10 mouse cellular contexts compared by ENCODE assay signal in the genomic region with DNA sequence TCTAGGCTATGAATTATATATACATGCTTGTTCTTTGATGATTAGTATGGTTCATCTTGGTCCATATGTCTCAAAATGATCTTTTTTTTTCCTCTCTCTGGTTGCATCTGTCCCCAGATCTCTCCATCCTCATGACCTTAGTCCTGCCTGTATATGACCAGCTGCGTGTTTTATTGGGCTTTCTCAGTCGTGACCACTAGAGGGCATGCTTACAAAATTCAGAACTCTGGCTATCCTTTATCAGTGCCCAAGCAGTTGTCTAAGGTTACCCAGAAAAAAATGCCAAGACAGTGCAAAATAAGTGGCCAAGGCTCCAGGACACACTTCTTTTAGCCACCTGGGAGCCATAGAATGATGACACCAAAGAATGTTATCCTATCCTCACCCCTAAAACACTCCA. TPM values are rescaled to one million over a fixed set of nuclear protein-coding genes. Genes with fewer than 3 reads are reported as not detected.
DNase-seq lines count a peak whose midpoint lies in the region; ATAC-seq and TF ChIP-seq lines count a peak whose summit lies in the region.
"Had no signal": no experiment of that assay in that cellular context is flagged by ENCODE, and none has a peak within 500 bp of the region (broad histone marks: within the 10 kb centered on the region; RNA-seq: fewer than 3 reads in every experiment).

No protein-coding gene starts in this region.

- H3K36me3 ChIP-seq in kidney, adult 2 months (ENCODE audit: control insufficient read depth, insufficient read depth, low read length): peaks cover 4% of the 10 kb centered on the region
- peaks cover 0 to 9% of the 10 kb centered on the region in 2 experiments; a peak in 2 of 4 replicates for H3K36me3 ChIP-seq in MEL (ENCODE audit: control insufficient read depth in 1 of 2, insufficient read depth in 2 of 2, low read length in 2 of 2)
- H3K36me3 ChIP-seq in hindbrain, embryonic 11.5 days (ENCODE audit: control insufficient read depth, insufficient read depth, low read length): peaks cover 13% of the 10 kb centered on the region
- peaks cover 20% of the 10 kb centered on the region for H3K36me3 ChIP-seq in liver, embryonic 11.5 days (ENCODE audit: control insufficient read depth, insufficient read depth, low read length)

- H3K4me3 ChIP-seq in kidney, adult 2 months (ENCODE audit: insufficient read depth, low read depth, low read length): no peak overlapping the region
- no peak overlapping the region for H3K4me3 ChIP-seq in MEL (ENCODE audit: control insufficient read depth in 1 of 2, insufficient read depth in 1 of 2, low read depth in 2 of 2, low read length in 2 of 2)
- no peak overlapping the region for H3K4me3 ChIP-seq in hindbrain, embryonic 11.5 days (ENCODE audit: low read depth, low read length)
- H3K4me3 ChIP-seq in liver, embryonic 11.5 days (ENCODE audit: low read depth, low read length): no peak overlapping the region
- H3K4me3 ChIP-seq: embryonic facial prominence, embryonic 13.5 days; limb, embryonic 15.5 days had no signal

- no peaks in the 10 kb centered on the region for H3K79me2 ChIP-seq in MEL (ENCODE audit: control insufficient read depth, insufficient read depth, low read length, poor library complexity)

- no peaks in the 10 kb centered on the region for H3K27me3 ChIP-seq in kidney, adult 2 months (replicated peaks; ENCODE audit: control insufficient read depth, insufficient read depth, low read length)
- no peaks in the 10 kb centered on the region for H3K27me3 ChIP-seq in MEL (ENCODE audit: control insufficient read depth in 1 of 2, insufficient read depth in 2 of 2, low read length in 2 of 2)
- 0 out of 2 replicates have a peak, but pooled peaks cover 2% of the 10 kb centered on the region for H3K27me3 ChIP-seq in hindbrain, embryonic 11.5 days (ENCODE audit: control insufficient read depth, insufficient read depth, low read length)
- H3K27me3 ChIP-seq in liver, embryonic 11.5 days (replicated peaks; ENCODE audit: control insufficient read depth, insufficient read depth, low read length): peaks cover under 1% of the 10 kb centered on the region; the same call in 1 of the 2 replicates

- H3K9ac ChIP-seq in MEL (ENCODE audit: control insufficient read depth, low read depth, low read length, poor library complexity, severe bottlenecking): no peak overlapping the region
- no peak overlapping the region for H3K9ac ChIP-seq in hindbrain, embryonic 11.5 days (ENCODE audit: low read depth, low read length)
- no peak overlapping the region for H3K9ac ChIP-seq in liver, embryonic 11.5 days (ENCODE audit: low read depth, low read length)
- H3K9ac ChIP-seq: embryonic facial prominence, embryonic 13.5 days; limb, embryonic 15.5 days had no signal

- TF ChIP-seq RAD21 in MEL (IDR thresholded peaks at IDR 0.05; ENCODE audit: low read depth, low read length): peak; percentile 20

- no peaks in the 10 kb centered on the region for H3K9me3 ChIP-seq in MEL (replicated peaks; ENCODE audit: insufficient read depth, low read length)
- H3K9me3 ChIP-seq in hindbrain, embryonic 11.5 days (ENCODE audit: control insufficient read depth, low read length): no peaks in the 10 kb centered on the region
- no peaks in the 10 kb centered on the region for H3K9me3 ChIP-seq in liver, embryonic 11.5 days (ENCODE audit: control insufficient read depth, low read length)
- H3K9me3 ChIP-seq: embryonic facial prominence, embryonic 13.5 days; limb, embryonic 15.5 days had no signal

- no peak overlapping the region for H3K4me2 ChIP-seq in hindbrain, embryonic 11.5 days (replicated peaks; ENCODE audit: low read depth, low read length)
- H3K4me2 ChIP-seq in liver, embryonic 11.5 days: no peak overlapping the region
- H3K4me2 ChIP-seq: embryonic facial prominence, embryonic 13.5 days; limb, embryonic 15.5 days had no signal

- H3K4me1 ChIP-seq in kidney, adult 2 months (ENCODE audit: control insufficient read depth, insufficient read depth, low read length): no peaks in the 10 kb centered on the region
- H3K4me1 ChIP-seq in MEL (ENCODE audit: control insufficient read depth in 1 of 2, insufficient read depth in 2 of 2, low read length in 2 of 2): no peaks in the 10 kb centered on the region
- no peaks in the 10 kb centered on the region for H3K4me1 ChIP-seq in hindbrain, embryonic 11.5 days (replicated peaks; ENCODE audit: control insufficient read depth, insufficient read depth, low read length)
- no peaks in the 10 kb centered on the region for H3K4me1 ChIP-seq in liver, embryonic 11.5 days (replicated peaks; ENCODE audit: control insufficient read depth, insufficient read depth, low read length)
- H3K4me1 ChIP-seq: embryonic facial prominence, embryonic 13.5 days; limb, embryonic 15.5 days had no signal

- DNase-seq in kidney, adult 2 months: peak; percentile 58
- DNase-seq in kidney, adult 11 months: no peak
- peak; percentile 79 for DNase-seq in MEL (ENCODE audit: low read depth, low spot score)
- peak; percentile 75 to 77 for DNase-seq in cerebellum, postnatal 14 days
- peak; percentile 75 for DNase-seq in hindbrain, embryonic 11.5 days (ENCODE audit: low spot score)
- no peak for DNase-seq in liver, embryonic 11.5 days (ENCODE audit: low spot score)
- DNase-seq in naive thymus-derived CD4-positive, alpha-beta T cell, adult 2 months (ENCODE audit: low read depth): peak; percentile 67
- no peak for DNase-seq in testis, postnatal 10 days (ENCODE audit: low spot score)

- ATAC-seq in hindbrain, embryonic 11.5 days (ENCODE audit: low FRiP score): peak; percentile 72; the same call in 1 of the 2 replicates
- ATAC-seq in liver, embryonic 11.5 days (replicated peaks; ENCODE audit: low FRiP score): peak; percentile 60

- TF ChIP-seq CTCF in kidney, adult 2 months (conservative IDR thresholded peaks at IDR 0.05; ENCODE audit: insufficient read depth, insufficient read length, low read depth, low read length): peak; percentile 45
- TF ChIP-seq CTCF in MEL (IDR thresholded peaks at IDR 0.05 in 2 of 3, conservative IDR thresholded peaks at IDR 0.05 in 1 of 3; ENCODE audit: control insufficient read depth in 1 of 3, insufficient read depth in 1 of 3, low read depth in 2 of 3, low read length in 3 of 3, poor library complexity in 1 of 3, severe bottlenecking in 1 of 3): peak; percentile 45 to 73 (median 72)

- no peak for TF ChIP-seq EP300 in MEL (IDR thresholded peaks at IDR 0.05; ENCODE audit: low read depth in 1 of 2, low read length in 2 of 2)

- 3% methylated on average over 2 of the region's 2 CpGs for WGBS in kidney, adult 2 months
- WGBS in hindbrain, embryonic 11.5 days: 6% methylated on average over 2 of the region's 2 CpGs
- WGBS in liver, embryonic 11.5 days: 5% methylated on average over 2 of the region's 2 CpGs

- H3K27ac ChIP-seq in kidney, adult 2 months (ENCODE audit: insufficient read depth, low read depth, low read length): no peak overlapping the region
- H3K27ac ChIP-seq in MEL (ENCODE audit: control insufficient read depth, low read depth, low read length): no peak overlapping the region
- no peak overlapping the region for H3K27ac ChIP-seq in hindbrain, embryonic 11.5 days (ENCODE audit: low read depth, low read length)
- H3K27ac ChIP-seq in liver, embryonic 11.5 days (ENCODE audit: low read depth, low read length): no peak overlapping the region
- H3K27ac ChIP-seq: embryonic facial prominence, embryonic 13.5 days; limb, embryonic 15.5 days had no signal

- no peak for TF ChIP-seq POLR2A in kidney, adult 2 months (IDR thresholded peaks at IDR 0.05; ENCODE audit: low read depth, low read length)
- TF ChIP-seq POLR2A in MEL (IDR thresholded peaks at IDR 0.05; ENCODE audit: control insufficient read depth in 1 of 2, insufficient read depth in 1 of 2, low read depth in 1 of 2, low read length in 2 of 2, poor library complexity in 1 of 2): no peak

TF ChIP-seq in MEL, 35 proteins besides CTCF, POLR2A, EP300 and RAD21 (continues in another document):
- TF ChIP-seq CHD2 (IDR thresholded peaks at IDR 0.05; ENCODE audit: low read length): no peak
- TF ChIP-seq KAT2A (conservative IDR thresholded peaks at IDR 0.05; ENCODE audit: low read depth, low read length): no peak

RNA-seq across cellular contexts. Expression of a gene that starts 6.1 kb away (rescaled TPM):
- 0.31 and 0.52 TPM in 2 replicates for polyA plus RNA-seq in kidney, adult 2 months (2012; rRNA removed)
- not detected in 2 replicates for total RNA-seq in MEL (2012; rRNA removed)
- polyA plus RNA-seq in MEL (2012; ENCODE audit: insufficient read depth in 1 of 2, insufficient read length in 2 of 2, low read depth in 1 of 2, low replicate concordance in 2 of 2, missing spikeins in 1 of 2): not detected
- polyA plus RNA-seq in hindbrain, embryonic 11.5 days (2014; fragmentation: Nextera tagmentation; extraction: Ambion mirVana): 14.6 and 15.7 TPM in 2 replicates
- polyA plus RNA-seq in liver, embryonic 11.5 days (2014; fragmentation: Nextera tagmentation; extraction: Ambion mirVana): 0.29 and 0.48 TPM in 2 replicates

RNA-seq across cellular contexts. Expression of a gene that starts 9.8 kb away (rescaled TPM):
- 83.2 and 101 TPM in 2 replicates for polyA plus RNA-seq in kidney, adult 2 months (2012; rRNA removed)
- total RNA-seq in MEL (2012; rRNA removed): 123 and 145 TPM in 2 replicates
- 100 to 1,000 TPM; 226 to 283 TPM for polyA plus RNA-seq in MEL (2012; ENCODE audit: insufficient read depth in 1 of 2, insufficient read length in 2 of 2, low read depth in 1 of 2, low replicate concordance in 2 of 2, missing spikeins in 1 of 2)
- 78.7 and 87.3 TPM in 2 replicates for polyA plus RNA-seq in hindbrain, embryonic 11.5 days (2014; fragmentation: Nextera tagmentation; extraction: Ambion mirVana)
- polyA plus RNA-seq in liver, embryonic 11.5 days (2014; fragmentation: Nextera tagmentation; extraction: Ambion mirVana): 82.8 and 87.8 TPM in 2 replicates

RNA-seq across cellular contexts. Expression of a gene that starts 14.0 kb away (rescaled TPM):
- polyA plus RNA-seq in kidney, adult 2 months (2012; rRNA removed): 0.03 TPM in 2 replicates
- total RNA-seq in MEL (2012; rRNA removed): 0.35 and 0.52 TPM in 2 replicates
- under 1 TPM in 1 of 2 experiments, not detected in 1; 0.53 TPM for polyA plus RNA-seq in MEL (2012; ENCODE audit: insufficient read depth in 1 of 2, insufficient read length in 2 of 2, low read depth in 1 of 2, low replicate concordance in 2 of 2, missing spikeins in 1 of 2)
- not detected in 2 replicates for polyA plus RNA-seq in hindbrain, embryonic 11.5 days (2014; fragmentation: Nextera tagmentation; extraction: Ambion mirVana)
- 0.04 and 0.11 TPM in 2 replicates for polyA plus RNA-seq in liver, embryonic 11.5 days (2014; fragmentation: Nextera tagmentation; extraction: Ambion mirVana)

RNA-seq across cellular contexts. Expression of a gene that starts 49.8 kb away (rescaled TPM):
- not detected in 2 replicates for polyA plus RNA-seq in kidney, adult 2 months (2012; rRNA removed)
- not detected in 2 replicates for total RNA-seq in MEL (2012; rRNA removed)
- polyA plus RNA-seq in MEL (2012; ENCODE audit: insufficient read depth in 1 of 2, insufficient read length in 2 of 2, low read depth in 1 of 2, low replicate concordance in 2 of 2, missing spikeins in 1 of 2): not detected
- polyA plus RNA-seq in hindbrain, embryonic 11.5 days (2014; fragmentation: Nextera tagmentation; extraction: Ambion mirVana): not detected in 2 replicates
- polyA plus RNA-seq in liver, embryonic 11.5 days (2014; fragmentation: Nextera tagmentation; extraction: Ambion mirVana): not detected in 2 replicates
- polyA plus RNA-seq: embryonic facial prominence, embryonic 13.5 days; limb, embryonic 15.5 days had no signal

RNA-seq across cellular contexts. Expression of a gene that starts 59.2 kb away (rescaled TPM):
- not detected in 2 replicates for polyA plus RNA-seq in kidney, adult 2 months (2012; rRNA removed)
- total RNA-seq in MEL (2012; rRNA removed): not detected in 2 replicates
- polyA plus RNA-seq in MEL (2012; ENCODE audit: insufficient read depth in 1 of 2, insufficient read length in 2 of 2, low read depth in 1 of 2, low replicate concordance in 2 of 2, missing spikeins in 1 of 2): not detected
- polyA plus RNA-seq in hindbrain, embryonic 11.5 days (2014; fragmentation: Nextera tagmentation; extraction: Ambion mirVana): not detected in 2 replicates
- polyA plus RNA-seq in liver, embryonic 11.5 days (2014; fragmentation: Nextera tagmentation; extraction: Ambion mirVana): not detected in 2 replicates
- polyA plus RNA-seq: embryonic facial prominence, embryonic 13.5 days; limb, embryonic 15.5 days had no signal

Comparison
In these comparisons a context has a peak if more than half of its experiments do, and no peak if none do; other contexts are left out.
1. DNase-seq: peak in kidney, adult 2 months (single experiment), MEL (single experiment), cerebellum, postnatal 14 days (2 of 2), hindbrain, embryonic 11.5 days (single experiment) and naive thymus-derived CD4-positive, alpha-beta T cell, adult 2 months (single experiment); none in kidney, adult 11 months (single experiment), liver, embryonic 11.5 days (single experiment) and testis, postnatal 10 days (single experiment).
2. RNA of a gene that starts 6.1 kb away (polyA plus RNA-seq): 14.6 to 15.7 TPM in hindbrain, embryonic 11.5 days; 0.31 to 0.52 TPM in kidney, adult 2 months, 0.29 to 0.48 TPM in liver, embryonic 11.5 days and not detected in MEL; every median in the first group is over 10 times any median in the second.